Comparison of ENCODE assay signal across 25 mouse cellular contexts in genomic region chr7:103903187-103903586, GRCm38 (mm10). TPM values are rescaled to one million over a fixed set of nuclear protein-coding genes. Genes with fewer than 3 reads are reported as not detected.
"Had no signal": no experiment of that assay in that cellular context is flagged by ENCODE, and none has a peak within 500 bp of the region (broad histone marks: within the 10 kb centered on the region; RNA-seq: fewer than 3 reads in every experiment).

Gene Olfr65, plus strand, starts transcription at chr7:103903487.

- H3K4me2 ChIP-seq: neural tube, embryonic 13.5 days; neural tube, embryonic 15.5 days; stomach, embryonic 15.5 days had no signal

- H3K9ac ChIP-seq: neural tube, embryonic 13.5 days; neural tube, embryonic 15.5 days; stomach, embryonic 15.5 days had no signal

- H3K27me3 ChIP-seq: neural tube, embryonic 13.5 days; neural tube, embryonic 15.5 days; stomach, embryonic 15.5 days had no signal

- H3K4me3 ChIP-seq: neural tube, embryonic 13.5 days; neural tube, embryonic 15.5 days; stomach, embryonic 15.5 days had no signal

- H3K27ac ChIP-seq: neural tube, embryonic 13.5 days; neural tube, embryonic 15.5 days; stomach, embryonic 15.5 days; stomach, postnatal 0 days had no signal

- H3K4me1 ChIP-seq: neural tube, embryonic 13.5 days; neural tube, embryonic 15.5 days; stomach, embryonic 15.5 days had no signal

- DNase-seq: retina, postnatal 1 day; right cerebral cortex, adult 18-20 months; right cerebral cortex, postnatal 14 days; right cerebral cortex, postnatal 25 days; right cerebral cortex, postnatal 4 days; spleen, adult 18-20 months; thymus, adult 18-20 months; thymus, adult 2 months; thymus, postnatal 14 days; thymus, postnatal 25 days; thymus, postnatal 36 days; thymus, postnatal 4 days had no signal

- H3K9me3 ChIP-seq: neural tube, embryonic 13.5 days; neural tube, embryonic 15.5 days; stomach, embryonic 15.5 days had no signal

- H3K36me3 ChIP-seq: neural tube, embryonic 13.5 days; neural tube, embryonic 15.5 days; stomach, embryonic 15.5 days had no signal

RNA-seq across cellular contexts. Expression of gene Olfr65, which starts in this region (rescaled TPM):
- total RNA-seq: neutrophil, adult 5-6 weeks had no signal
- polyA plus RNA-seq: neural tube, embryonic 13.5 days; neural tube, embryonic 14.5 days; neural tube, embryonic 15.5 days; small intestine, adult 2 months; spleen, adult 2 months; stomach, embryonic 14.5 days; stomach, embryonic 15.5 days; stomach, embryonic 16.5 days; stomach, postnatal 0 days; testis, adult 2 months; thymus, adult 2 months; thymus, postnatal 0 days; urinary bladder, adult 2 months had no signal
